18 mouse cellular contexts compared by ENCODE assay signal in genomic region chr1:128020001-128020770, GRCm38 (mm10).
DNase-seq lines count a peak whose midpoint lies in the region; ATAC-seq lines count a peak whose summit lies in the region.
"Had no signal": no experiment of that assay in that cellular context is flagged by ENCODE, and none has a peak within 500 bp of the region (broad histone marks: within the 10 kb centered on the region; RNA-seq: fewer than 3 reads in every experiment).

No protein-coding gene starts in this region.

- no peak for ATAC-seq in midbrain, embryonic 14.5 days (ENCODE audit: low FRiP score, low TSS enrichment)
- ATAC-seq in granulocyte monocyte progenitor cell, adult 5-6 weeks (replicated peaks; ENCODE audit: poor library complexity, severe bottlenecking) = peak; percentile 47
- ATAC-seq in forebrain, embryonic 16.5 days = no peak
- ATAC-seq: forebrain, embryonic 15.5 days had no signal

- DNase-seq in heart, adult 11 months = peak; percentile 17
- DNase-seq in heart, postnatal 4 days = no peak
- peak; percentile 8 for DNase-seq in midbrain, embryonic 14.5 days
- no peak for DNase-seq in midbrain, embryonic 10.5 days (ENCODE audit: low spot score)
- DNase-seq in naive thymus-derived CD4-positive, alpha-beta T cell, adult 2 months (ENCODE audit: low read depth) = peak; percentile 12
- no peak for DNase-seq in thymus, postnatal 10 days (ENCODE audit: low spot score in 2 of 2)
- DNase-seq: adrenal gland, postnatal 14 days; cerebellum, adult 8-10 months; heart, adult 2 months; kidney, adult 18-20 months; kidney, postnatal 14 days; layer of hippocampus, adult 9-11 months; lung, adult 2 months had no signal

- H3K27ac ChIP-seq in midbrain, embryonic 14.5 days (replicated peaks; ENCODE audit: low read depth, low read length) = no peak overlapping the region; the same call in 1 of the 2 replicates
- no peak overlapping the region for H3K27ac ChIP-seq in midbrain, embryonic 10.5 days (replicated peaks)
- H3K27ac ChIP-seq in forebrain, embryonic 16.5 days (ENCODE audit: low read length) = no peak overlapping the region
- H3K27ac ChIP-seq: embryonic facial prominence, embryonic 12.5 days; forebrain, embryonic 15.5 days; heart, adult 2 months; heart, embryonic 15.5 days had no signal

- H3K4me2 ChIP-seq in midbrain, embryonic 14.5 days (ENCODE audit: low read length) = no peak overlapping the region
- no peak overlapping the region for H3K4me2 ChIP-seq in forebrain, embryonic 16.5 days (ENCODE audit: low read length)
- H3K4me2 ChIP-seq: embryonic facial prominence, embryonic 12.5 days; forebrain, embryonic 15.5 days; heart, embryonic 15.5 days had no signal

- no peaks in the 10 kb centered on the region for H3K9me3 ChIP-seq in midbrain, embryonic 14.5 days (ENCODE audit: control insufficient read depth, low read length)
- H3K9me3 ChIP-seq in midbrain, embryonic 10.5 days (replicated peaks) = no peaks in the 10 kb centered on the region
- no peaks in the 10 kb centered on the region for H3K9me3 ChIP-seq in forebrain, embryonic 16.5 days (ENCODE audit: control insufficient read depth, low read length)
- H3K9me3 ChIP-seq: embryonic facial prominence, embryonic 12.5 days; forebrain, embryonic 15.5 days; heart, embryonic 15.5 days had no signal

- 57% methylated on average over 2 of the region's 2 CpGs for WGBS in midbrain, embryonic 14.5 days
- WGBS in midbrain, embryonic 10.5 days = 67% methylated on average over 2 of the region's 2 CpGs
- 61% methylated on average over 2 of the region's 2 CpGs for WGBS in forebrain, embryonic 16.5 days

- H3K4me1 ChIP-seq in midbrain, embryonic 14.5 days (ENCODE audit: control insufficient read depth, insufficient read depth, low read length) = peaks cover 5% of the 10 kb centered on the region
- no peaks in the 10 kb centered on the region for H3K4me1 ChIP-seq in midbrain, embryonic 10.5 days
- H3K4me1 ChIP-seq in forebrain, embryonic 16.5 days (replicated peaks; ENCODE audit: control insufficient read depth, insufficient read depth, low read length) = no peaks in the 10 kb centered on the region; the same call in 1 of the 2 replicates
- H3K4me1 ChIP-seq: embryonic facial prominence, embryonic 12.5 days; forebrain, embryonic 15.5 days; heart, embryonic 15.5 days had no signal

- no peak overlapping the region for H3K9ac ChIP-seq in midbrain, embryonic 14.5 days (replicated peaks; ENCODE audit: low read length)
- no peak overlapping the region for H3K9ac ChIP-seq in forebrain, embryonic 16.5 days (replicated peaks; ENCODE audit: low read depth, low read length)
- H3K9ac ChIP-seq: embryonic facial prominence, embryonic 12.5 days; forebrain, embryonic 15.5 days; heart, embryonic 15.5 days had no signal

- no peaks in the 10 kb centered on the region for H3K27me3 ChIP-seq in midbrain, embryonic 14.5 days (ENCODE audit: control insufficient read depth, insufficient read depth, low read length)
- H3K27me3 ChIP-seq in midbrain, embryonic 10.5 days (ENCODE audit: low read depth, poor library complexity, severe bottlenecking) = no peaks in the 10 kb centered on the region
- H3K27me3 ChIP-seq in forebrain, embryonic 16.5 days (replicated peaks; ENCODE audit: control insufficient read depth, insufficient read depth, low read length) = no peaks in the 10 kb centered on the region
- H3K27me3 ChIP-seq: embryonic facial prominence, embryonic 12.5 days; forebrain, embryonic 15.5 days; heart, embryonic 15.5 days had no signal

- no peak overlapping the region for H3K4me3 ChIP-seq in midbrain, embryonic 14.5 days (replicated peaks; ENCODE audit: low read depth, low read length)
- H3K4me3 ChIP-seq in midbrain, embryonic 10.5 days = no peak overlapping the region
- no peak overlapping the region for H3K4me3 ChIP-seq in forebrain, embryonic 16.5 days (replicated peaks; ENCODE audit: low read length)
- H3K4me3 ChIP-seq: embryonic facial prominence, embryonic 12.5 days; forebrain, embryonic 15.5 days; heart, adult 2 months; heart, embryonic 15.5 days had no signal

- no peaks in the 10 kb centered on the region for H3K36me3 ChIP-seq in midbrain, embryonic 14.5 days (ENCODE audit: control insufficient read depth, insufficient read depth, low read length)
- 0 out of 2 replicates have a peak, but pooled peaks cover 9% of the 10 kb centered on the region for H3K36me3 ChIP-seq in midbrain, embryonic 10.5 days
- H3K36me3 ChIP-seq in forebrain, embryonic 16.5 days (ENCODE audit: control insufficient read depth, insufficient read depth) = no peaks in the 10 kb centered on the region
- H3K36me3 ChIP-seq: embryonic facial prominence, embryonic 12.5 days; forebrain, embryonic 15.5 days; heart, embryonic 15.5 days had no signal

Comparison
In these comparisons a context has a peak if more than half of its experiments do, and no peak if none do; other contexts are left out.
1. DNase-seq: peak in heart, adult 11 months (single experiment), midbrain, embryonic 14.5 days (single experiment) and naive thymus-derived CD4-positive, alpha-beta T cell, adult 2 months (single experiment); none in heart, postnatal 4 days (single experiment), midbrain, embryonic 10.5 days (single experiment) and thymus, postnatal 10 days (0 of 2).